Mouse (Mus musculus) ES-Bruce4 (cell line): ENCODE measurements at regions not wholly inside any gene's neighbourhood (a gene's known extent, or its start where the extent isn't known, plus 50 kb on each side); places are given as distances from the start of the nearest gene placed in this dataset.

ENCODE experiments used
- CTCF ChIP-seq: IDR thresholded peaks from one replicate; pipeline ENCODE4 v1.8.1; 2011; ENCODE audit warnings: low read depth, low read length
- EP300 ChIP-seq: IDR thresholded peaks from 2 replicates; pipeline ENCODE4 v1.6.1; 2011; ENCODE audit warnings: low read depth, low read length; ENCODE audit not compliant: insufficient read depth
- POLR2A ChIP-seq: IDR thresholded peaks from one replicate; pipeline ENCODE4 v1.8.1; 2011; ENCODE audit warnings: low read length; ENCODE audit not compliant: insufficient read depth

- no peak for TF ChIP-seq CTCF
- TF ChIP-seq EP300, result no peak
- TF ChIP-seq POLR2A, result no peak
Measured at GRCm38 (mm10) chr9:50414796-50415340, 70.1 kb upstream of the Rpl10-ps3 start.
